Mouse (Mus musculus) stomach, embryonic 16.5 days (tissue): Measurements from ENCODE around the gene Hibch. TPM values are rescaled to one million over a fixed set of nuclear protein-coding genes. Genes with fewer than 3 reads are reported as not detected.
"Not testable (repeated sequence)": the region's sequence is repeated elsewhere in the genome, so short reads cannot be mapped to it uniquely, and the experiment has no call there.

Experiments
- ATAC-seq: fragments of 200-750 bp; cut with Nextera tagmentation; 2 replicates; pipeline ENCODE4 v1.8.0; 2017; ENCODE audit warnings: moderate number of reproducible peaks, moderate TSS enrichment; ENCODE audit not compliant: insufficient read depth, low FRiP score
- H3K27ac ChIP-seq: fragments of 300-500 bp; sonication (generic); 2 replicates; pipeline ENCODE4 v1.5.1; 2014; ENCODE audit warnings: low read length
- H3K27me3 ChIP-seq: fragments of 300-500 bp; sonication (generic); 2 replicates; pipeline ENCODE4 v1.6.1; 2014; ENCODE audit warnings: low read length, control low read depth, mixed read lengths; ENCODE audit not compliant: control insufficient read depth, insufficient read depth
- H3K36me3 ChIP-seq: fragments of 300-500 bp; sonication (generic); 2 replicates; pipeline ENCODE4 v1.6.1; 2014; ENCODE audit warnings: low read length; ENCODE audit not compliant: control insufficient read depth, insufficient read depth
- H3K4me1 ChIP-seq: fragments of 300-500 bp; sonication (generic); 2 replicates; pipeline ENCODE4 v1.6.1; 2014; ENCODE audit warnings: low read length, control low read depth, mixed read lengths; ENCODE audit not compliant: control insufficient read depth, insufficient read depth
- H3K4me2 ChIP-seq: fragments of 300-500 bp; sonication (generic); 2 replicates; pipeline ENCODE4 v1.6.1; 2014; ENCODE audit warnings: low read depth, low read length, mixed read lengths
- H3K4me3 ChIP-seq: fragments of 300-500 bp; sonication (generic); replicated peaks from 2 replicates; pipeline ENCODE4 v1.5.1; 2014; ENCODE audit warnings: mild to moderate bottlenecking, low read length
- H3K9ac ChIP-seq: fragments of 300-500 bp; sonication (generic); 2 replicates; pipeline ENCODE4 v1.6.1; 2014; ENCODE audit warnings: low read length
- H3K9me3 ChIP-seq: fragments of 300-500 bp; sonication (generic); replicated peaks from 2 replicates; pipeline ENCODE4 v1.6.1; 2016; ENCODE audit warnings: low read length, control low read depth; ENCODE audit not compliant: control insufficient read depth
- WGBS: fragments of 180-500 bp; shearing (Covaris S2); extraction: QIAGEN DNeasy Blood & Tissue Kit; methylation state at CpG from one replicate; pipeline ENCODE4 v1.1.7; 2014; 5-methylcytosine and 5-hydroxymethylcytosine counted together
- polyA plus RNA-seq: library from polyadenylated mRNA; unstranded; fragments of >200 nt; fragmentation: Nextera tagmentation; extraction: Ambion mirVana; gene quantifications from 2 replicates; pipeline ENCODE4 v1.2.1, GENCODE M21; 2015

Gene Hibch
- polyA plus RNA-seq, 1 experiment from 2014 or later, result 26.2 TPM

GRCm38 (mm10) chr1:52855904-52856601, 11.3 kb downstream of the Hibch start:
- no peaks in the 10 kb centered on the region for H3K9me3 ChIP-seq
- ATAC-seq, result no peak
- H3K27me3 ChIP-seq, result no peaks in the 10 kb centered on the region
- H3K27ac ChIP-seq, result no peak overlapping the region
- no peaks in the 10 kb centered on the region for H3K36me3 ChIP-seq
- 85% methylated on average over 7 of the region's 7 CpGs for WGBS
- H3K4me2 ChIP-seq, result no peak overlapping the region
- no peaks in the 10 kb centered on the region for H3K4me1 ChIP-seq
- H3K4me3 ChIP-seq, result no peak overlapping the region
- H3K9ac ChIP-seq, result no peak overlapping the region

GRCm38 (mm10) chr1:52864220-52864619, 19.5 kb downstream of the Hibch start:
- Histone ChIP-seq H3K4me1 (no peaks in the 10 kb centered on the region), H3K36me3 (no peaks in the 10 kb centered on the region), H3K27ac (no peak overlapping the region), H3K9me3 (no peaks in the 10 kb centered on the region), H3K9ac (no peak overlapping the region), H3K4me2 (no peak overlapping the region), H3K27me3 (no peaks in the 10 kb centered on the region), H3K4me3 (no peak overlapping the region)
- 93% methylated on average over 1 of the region's 1 CpGs for WGBS
- no peak for ATAC-seq

DNA sequence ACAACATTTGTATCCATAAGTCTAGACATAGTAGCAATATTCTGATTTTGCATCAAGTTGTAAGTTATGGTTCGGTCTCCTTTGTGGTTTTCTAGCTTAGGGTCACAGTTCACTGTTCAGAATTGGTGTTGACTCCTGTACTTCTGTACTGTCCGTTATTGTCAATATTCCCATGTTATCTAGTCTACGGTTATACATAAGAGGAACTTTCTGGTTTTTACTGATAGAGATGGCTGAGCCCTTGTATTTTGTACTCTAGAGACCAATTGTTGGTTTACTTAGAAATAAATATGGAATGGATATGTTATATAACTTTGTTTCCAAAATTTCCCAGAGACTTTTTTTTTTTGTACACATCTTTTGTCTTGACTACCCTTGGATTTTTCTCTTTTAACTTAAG, 21.3 kb downstream of the Hibch start:
- no peak overlapping the region for H3K9ac ChIP-seq
- no peaks in the 10 kb centered on the region for H3K4me1 ChIP-seq
- H3K27me3 ChIP-seq, result no peaks in the 10 kb centered on the region
- H3K36me3 ChIP-seq, result no peaks in the 10 kb centered on the region
- ATAC-seq, result no peak
- no peak overlapping the region for H3K4me2 ChIP-seq
- no peak overlapping the region for H3K4me3 ChIP-seq
- no peak overlapping the region for H3K27ac ChIP-seq
- H3K9me3 ChIP-seq, result no peaks in the 10 kb centered on the region
- 96% methylated on average over 3 of the region's 3 CpGs for WGBS

- H3K4me2 ChIP-seq, result no peak overlapping the region
- ATAC-seq, result no peak
- WGBS, result 82% methylated on average over 1 of the region's 1 CpGs
Measured at GRCm38 (mm10) chr1:52867876-52868275, 23.1 kb downstream of the Hibch start.

GRCm38 (mm10) chr1:52884208-52884607, 39.5 kb downstream of the Hibch start:
- 63% methylated on average over 2 of the region's 2 CpGs for WGBS
- no peak overlapping the region for H3K27ac ChIP-seq
- H3K4me1 ChIP-seq, result no peaks in the 10 kb centered on the region
- H3K4me2 ChIP-seq, result no peak overlapping the region
- ATAC-seq, result no peak
- H3K27me3 ChIP-seq, result no peaks in the 10 kb centered on the region
- no peaks in the 10 kb centered on the region for H3K36me3 ChIP-seq
- H3K9me3 ChIP-seq, result no peaks in the 10 kb centered on the region
- no peak overlapping the region for H3K4me3 ChIP-seq
- H3K9ac ChIP-seq, result no peak overlapping the region

More at GRCm38 (mm10) chr1:52867876-52868275, 23.1 kb downstream of the Hibch start:
- Histone ChIP-seq H3K36me3 (no peaks in the 10 kb centered on the region), H3K4me1 (no peaks in the 10 kb centered on the region), H3K27me3 (no peaks in the 10 kb centered on the region), H3K4me3 (no peak overlapping the region), H3K9ac (no peak overlapping the region), H3K9me3 (no peaks in the 10 kb centered on the region), H3K27ac (no peak overlapping the region)

DNA sequence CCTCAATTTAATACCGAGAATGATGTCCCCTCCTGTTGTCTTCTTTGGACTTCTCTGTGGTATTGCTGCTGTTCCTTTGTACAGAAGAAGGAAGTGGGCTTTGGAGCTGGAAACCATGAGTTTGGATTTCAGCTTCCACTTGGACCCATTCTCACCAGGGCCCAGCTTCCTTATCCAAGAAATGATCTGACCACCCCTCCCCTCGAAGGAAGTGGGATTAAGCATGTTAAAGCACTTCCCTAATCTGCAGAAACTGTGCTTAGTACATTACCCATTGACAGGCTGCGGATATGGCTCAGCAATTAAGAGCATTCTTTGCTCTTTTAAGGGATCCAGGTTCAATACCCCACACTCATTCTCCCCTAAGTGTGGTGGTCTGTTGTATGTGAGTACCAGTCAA, 65.1 kb downstream of the Hibch start:
- Histone ChIP-seq H3K27me3 (no peaks in the 10 kb centered on the region), H3K4me3 (no peak overlapping the region), H3K9ac (no peak overlapping the region), H3K36me3 (no peaks in the 10 kb centered on the region), H3K4me1 (no peaks in the 10 kb centered on the region), H3K27ac (no peak overlapping the region), H3K9me3 (no peaks in the 10 kb centered on the region), H3K4me2 (no peak overlapping the region)
- WGBS, result 84% methylated on average over 3 of the region's 3 CpGs
- ATAC-seq, result no peak

GRCm38 (mm10) chr1:52916655-52917054, 71.9 kb downstream of the Hibch start:
- no peak overlapping the region for H3K4me2 ChIP-seq
- WGBS, result 83% methylated on average over 2 of the region's 2 CpGs
- no peak for ATAC-seq
- no peak overlapping the region for H3K27ac ChIP-seq
- H3K9me3 ChIP-seq, result no peaks in the 10 kb centered on the region
- no peaks in the 10 kb centered on the region for H3K4me1 ChIP-seq
- no peaks in the 10 kb centered on the region for H3K36me3 ChIP-seq
- H3K27me3 ChIP-seq, result no peaks in the 10 kb centered on the region
- H3K4me3 ChIP-seq, result no peak overlapping the region
- no peak overlapping the region for H3K9ac ChIP-seq

DNA sequence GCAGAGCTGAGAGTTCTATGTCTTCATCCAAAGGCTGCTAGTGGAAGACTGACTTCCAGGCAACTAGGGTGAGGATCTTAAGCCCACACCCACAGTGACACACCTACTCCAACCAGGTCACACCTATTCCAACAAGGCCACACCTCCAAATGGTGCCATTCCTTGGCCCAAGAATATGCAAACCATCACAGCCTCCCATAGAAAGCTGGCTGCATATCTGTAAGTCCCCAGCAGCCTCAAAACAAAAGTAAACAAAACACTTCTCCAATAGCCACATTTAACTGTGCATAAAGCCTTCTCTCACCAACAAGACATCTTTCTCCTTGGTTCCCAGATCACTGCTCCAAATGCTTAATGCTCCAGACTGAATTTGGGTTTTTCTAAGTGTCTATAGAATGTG, 74.2 kb downstream of the Hibch start:
- not testable (repeated sequence) for H3K27me3 ChIP-seq, ATAC-seq, H3K4me3 ChIP-seq, H3K27ac ChIP-seq, H3K4me2 ChIP-seq, H3K9me3 ChIP-seq, H3K9ac ChIP-seq, H3K36me3 ChIP-seq, H3K4me1 ChIP-seq

DNA sequence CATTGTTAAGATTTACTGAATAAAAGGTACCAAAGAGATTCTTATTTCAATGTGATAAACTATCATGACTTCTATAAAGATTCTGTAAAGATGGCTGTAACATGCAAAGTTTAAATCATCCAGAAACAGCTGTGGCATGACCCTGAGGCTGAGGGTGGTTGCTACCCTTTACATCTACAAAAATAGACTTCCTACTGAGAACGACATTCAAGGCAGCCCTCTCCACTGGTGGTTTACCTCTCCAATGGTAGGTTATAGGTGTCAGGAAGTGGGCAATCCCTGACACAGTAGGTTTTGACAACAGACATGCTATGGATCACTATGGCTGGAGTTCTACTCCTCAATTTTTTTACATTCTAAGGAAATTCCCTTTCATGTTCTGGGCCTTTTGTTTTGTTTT, 79.8 kb downstream of the Hibch start:
- not testable (repeated sequence) for H3K4me1 ChIP-seq, H3K9ac ChIP-seq, H3K27ac ChIP-seq, ATAC-seq, H3K36me3 ChIP-seq, H3K4me2 ChIP-seq, H3K9me3 ChIP-seq, H3K27me3 ChIP-seq, H3K4me3 ChIP-seq
- WGBS, result no CpG with 5 or more reads among the region's 1 CpGs
